Mouse (Mus musculus): Measurements from ENCODE around the gene Fbxo42. TPM values are rescaled to one million over a fixed set of nuclear protein-coding genes. Genes with fewer than 3 reads are reported as not detected.
A peak's percentile ranks its signal among the peaks of the same experiment; 100 is the strongest.

The Fbxo42 gene
- 1 to 10 TPM; 7.3 to 9.6 TPM for total RNA-seq (2021)
- long read RNA-seq, experiment 1, full-length matches to known transcripts, result 1 of 7 reads
- long read RNA-seq, experiment 1, partial matches to known transcripts, result 0 of 7 reads
- long read RNA-seq, experiment 1, other reads (novel, unspliced or antisense), result 6 of 7 reads
- long read RNA-seq, experiment 2, full-length matches to known transcripts, result 6 of 8 reads
- long read RNA-seq, experiment 2, partial matches to known transcripts, result 0 of 8 reads
- long read RNA-seq, experiment 2, other reads (novel, unspliced or antisense), result 2 of 8 reads

- peak; percentile 91 for DNase-seq
Observed at GRCm38 (mm10) chr4:141147112-141148008, at the start of gene Fbxo42. Fbxo42 (plus strand) TSS chr4:141147913.

- DNase-seq, result no peak
Observed at GRCm38 (mm10) chr4:141098935-141099334, 48.8 kb upstream of the Fbxo42 start.

GRCm38 (mm10) chr4:141099956-141100355 is 47.8 kb upstream of the Fbxo42 start:
- no peak for DNase-seq

- DNase-seq, result no peak
Observed at GRCm38 (mm10) chr4:141101291-141101690, 46.4 kb upstream of the Fbxo42 start.

- DNase-seq, result no peak
Observed at GRCm38 (mm10) chr4:141101855-141102254, 45.9 kb upstream of the Fbxo42 start.

- no peak for DNase-seq
Observed at GRCm38 (mm10) chr4:141106526-141107183, 41.1 kb upstream of the Fbxo42 start.

GRCm38 (mm10) chr4:141108196-141108732 is 39.4 kb upstream of the Fbxo42 start:
- no peak for DNase-seq

GRCm38 (mm10) chr4:141113831-141114230 is 33.9 kb upstream of the Fbxo42 start:
- DNase-seq, result no peak

GRCm38 (mm10) chr4:141114521-141114981 is 33.2 kb upstream of the Fbxo42 start:
- peak; percentile 44 for DNase-seq

GRCm38 (mm10) chr4:141115398-141115797 is 32.3 kb upstream of the Fbxo42 start:
- no peak for DNase-seq

GRCm38 (mm10) chr4:141118691-141119090 is 29.0 kb upstream of the Fbxo42 start:
- no peak for DNase-seq

GRCm38 (mm10) chr4:141120700-141121099 is 27.0 kb upstream of the Fbxo42 start:
- no peak for DNase-seq

GRCm38 (mm10) chr4:141122663-141123062 is 25.1 kb upstream of the Fbxo42 start:
- DNase-seq, result no peak

- DNase-seq, result no peak
Observed at GRCm38 (mm10) chr4:141123065-141123464, 24.6 kb upstream of the Fbxo42 start.

- no peak for DNase-seq
Observed at GRCm38 (mm10) chr4:141129190-141129710, 18.5 kb upstream of the Fbxo42 start.

- no peak for DNase-seq
Observed at GRCm38 (mm10) chr4:141130704-141131342, 16.9 kb upstream of the Fbxo42 start.

GRCm38 (mm10) chr4:141131531-141132061 is 16.1 kb upstream of the Fbxo42 start:
- DNase-seq, result no peak

GRCm38 (mm10) chr4:141132191-141132590 is 15.5 kb upstream of the Fbxo42 start:
- no peak for DNase-seq

GRCm38 (mm10) chr4:141133227-141133626 is 14.5 kb upstream of the Fbxo42 start:
- no peak for DNase-seq

- DNase-seq, result peak; percentile 32
Observed at GRCm38 (mm10) chr4:141134031-141134441, 13.7 kb upstream of the Fbxo42 start.

Data from gastrocnemius, postnatal 25 days (tissue).